Mouse (Mus musculus) granulocyte monocyte progenitor cell, adult 5-6 weeks (primary cell): ENCODE data around the gene Ift74. TPM values are rescaled to one million over a fixed set of nuclear protein-coding genes. Genes with fewer than 3 reads are reported as not detected.
A peak's percentile ranks its signal among the peaks of the same experiment; 100 is the strongest.
"Not testable (repeated sequence)": the region's sequence is repeated elsewhere in the genome, so short reads cannot be mapped to it uniquely, and the experiment has no call there.

Experiments used
- ATAC-seq: replicated peaks from 2 replicates; pipeline ENCODE4 v1.8.0; 2016; ENCODE audit warnings: mild to moderate bottlenecking, moderate TSS enrichment, inconsistent platforms; ENCODE audit not compliant: poor library complexity, severe bottlenecking
- total RNA-seq, 2 experiments: library from RNA; stranded (forward) in 1 of 2; stranded (reverse) in 1 of 2; fragments of 200-712, 200-1000 nt in 1 of 2; fragments of >200 nt in 1 of 2; fragmentation: Nextera tagmentation in 1 of 2; gene quantifications; 2 replicates each; pipeline ENCODE4 v1.2.3; 2014 to 2017

Gene Ift74
- total RNA-seq (2014; fragmentation: Nextera tagmentation) (6.1 and 8.4 TPM in 2 replicates), total RNA-seq (2017) (6.9 and 17.9 TPM in 2 replicates)

DNA sequence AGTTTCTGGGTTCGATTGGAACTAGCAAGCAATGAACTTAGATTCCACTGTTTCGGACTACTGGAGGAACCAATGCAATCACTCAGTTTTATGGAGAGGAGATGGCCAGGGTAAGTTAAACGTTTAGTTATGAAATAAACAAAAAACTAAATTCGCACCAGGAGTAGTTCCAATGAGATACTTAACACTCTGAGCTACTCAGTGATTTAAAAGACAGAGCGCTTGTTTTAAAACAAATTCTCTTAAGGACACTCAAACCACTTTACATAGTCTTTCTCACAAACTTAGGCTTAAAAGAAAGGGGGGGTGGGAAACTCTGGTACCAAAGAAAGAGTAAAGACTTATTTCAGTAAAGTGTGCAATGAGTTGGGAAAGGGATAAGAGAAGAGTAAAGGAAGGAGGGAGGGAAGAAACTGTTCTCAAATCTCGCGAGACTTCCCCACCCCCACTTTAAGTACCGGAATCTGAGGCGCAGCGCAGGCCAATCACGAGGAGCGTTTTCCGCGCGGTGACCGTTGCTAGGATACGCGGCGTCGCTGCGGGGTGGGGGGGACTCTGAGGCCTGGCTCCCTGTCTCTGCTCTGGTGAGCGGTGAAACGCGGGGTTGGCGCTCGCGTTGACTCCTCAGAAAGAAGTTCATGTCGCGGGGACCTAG, at the start of gene Ift74:
Ift74 (plus strand) TSS at position 520 of the 655 bp plus-strand sequence.
- peak; percentile 100 for ATAC-seq

DNA sequence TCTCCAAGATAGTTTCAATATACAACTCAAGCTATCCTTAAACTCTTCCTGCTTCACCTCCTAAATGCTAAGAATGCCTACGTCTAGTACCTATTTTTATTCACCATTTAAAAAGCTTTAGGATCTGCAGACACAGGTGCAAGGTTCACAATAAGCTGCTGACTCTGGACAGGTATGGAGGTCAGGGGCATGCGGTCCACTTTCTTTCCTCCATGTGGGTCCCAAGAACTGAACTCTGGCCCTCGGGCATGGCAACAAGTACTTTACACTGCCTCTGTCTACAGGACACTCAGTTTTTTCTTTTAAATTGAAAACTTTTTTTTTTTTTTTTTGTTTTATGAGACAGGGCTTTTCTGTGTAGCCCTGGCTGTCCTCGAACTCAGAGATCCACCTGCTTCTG, 41.6 kb upstream of the Ift74 start:
- no peak for ATAC-seq

DNA sequence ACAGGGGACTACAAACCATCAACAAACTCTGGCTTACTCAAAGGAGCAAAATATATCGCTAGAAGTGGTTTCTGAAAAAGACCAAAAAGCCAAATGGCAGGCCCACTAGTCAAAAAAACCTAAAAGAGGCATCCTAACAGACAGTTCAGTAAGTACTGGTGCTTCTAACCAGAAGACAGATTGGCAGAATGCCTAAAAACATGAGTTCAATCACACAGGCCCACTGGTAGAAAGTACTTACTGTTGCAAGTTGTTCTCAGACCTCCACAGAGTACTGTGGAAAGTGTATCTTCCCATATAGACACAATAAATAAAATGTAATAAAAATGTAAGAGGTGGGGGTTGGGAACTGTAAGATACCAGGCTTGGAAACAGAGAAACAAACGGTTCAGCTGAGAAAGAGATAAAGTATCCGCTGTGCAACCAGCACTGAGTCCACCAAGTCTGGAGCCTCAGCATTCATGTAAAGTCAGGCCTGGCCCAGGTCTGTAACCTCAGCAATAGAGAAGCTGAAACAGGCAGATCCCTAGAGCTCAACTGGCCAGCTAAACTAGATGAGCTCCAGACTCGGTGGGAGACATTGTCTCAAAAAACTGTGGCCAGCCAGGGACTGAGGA, 22.4 kb upstream of the Ift74 start:
- ATAC-seq: no peak

DNA sequence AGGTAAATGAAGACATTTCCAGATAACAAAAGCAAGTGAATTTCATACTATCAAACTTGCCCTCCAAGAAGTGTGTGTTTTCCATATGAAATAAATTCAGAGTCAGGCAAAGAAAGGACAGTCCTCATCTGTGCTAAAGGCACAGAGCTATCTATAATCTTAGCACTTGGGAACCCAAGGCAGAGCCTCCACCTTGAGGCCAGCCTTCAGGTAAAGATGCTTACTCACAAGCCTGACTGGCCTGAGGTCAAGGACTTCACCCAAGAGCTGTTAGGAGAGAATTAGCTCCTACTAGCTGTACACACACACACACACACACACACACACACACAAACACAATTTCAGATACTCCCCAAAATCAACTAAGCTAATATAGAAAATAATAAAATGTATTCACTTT, 21.6 kb upstream of the Ift74 start:
- no peak for ATAC-seq

DNA sequence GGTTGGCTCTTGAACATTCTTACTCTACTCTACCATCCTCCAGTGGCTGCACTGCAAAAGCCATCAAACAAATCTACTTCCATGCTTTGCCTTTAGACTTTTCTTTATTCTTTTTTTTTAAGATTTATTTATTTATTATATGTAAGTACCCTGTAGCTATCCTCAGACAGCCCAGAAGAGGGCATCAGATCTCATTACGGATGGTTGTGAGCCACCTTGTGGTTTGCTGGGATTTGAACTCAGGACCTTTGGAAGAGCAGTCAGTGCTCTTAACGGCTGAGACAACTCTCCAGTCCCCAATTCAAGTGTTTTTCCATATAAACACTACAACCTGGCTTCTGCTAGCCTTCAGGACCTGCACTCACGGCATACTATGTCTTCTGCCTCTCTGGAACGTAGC, 12.9 kb upstream of the Ift74 start:
- no peak for ATAC-seq

DNA sequence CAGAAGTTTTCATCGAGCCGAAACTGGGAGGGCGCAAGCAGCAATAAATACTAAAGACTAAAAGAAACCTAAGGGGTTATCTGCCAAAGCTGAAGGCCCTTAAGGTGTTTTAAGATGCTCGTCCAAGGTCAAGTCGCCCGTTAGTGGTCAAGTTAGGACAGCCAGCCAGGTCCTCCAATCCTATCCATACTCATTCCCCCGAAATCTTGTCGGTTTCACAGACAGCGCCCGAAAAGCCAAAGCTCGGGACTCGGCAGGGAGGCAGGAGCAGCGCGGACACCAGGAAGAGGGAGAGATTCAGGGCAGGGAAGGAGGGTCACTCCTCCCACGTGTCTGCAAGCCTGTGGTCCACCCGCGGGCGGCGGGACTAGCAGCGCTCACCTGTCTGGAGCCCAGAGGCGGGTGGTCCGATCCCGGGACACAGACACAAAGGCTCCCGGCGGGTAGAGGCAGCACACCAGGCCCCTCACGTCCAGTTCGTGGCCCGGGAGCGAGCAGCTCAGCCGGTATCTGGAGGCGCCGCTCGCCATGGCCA, 11.7 kb upstream of the Ift74 start:
- peak; percentile 53 for ATAC-seq

DNA sequence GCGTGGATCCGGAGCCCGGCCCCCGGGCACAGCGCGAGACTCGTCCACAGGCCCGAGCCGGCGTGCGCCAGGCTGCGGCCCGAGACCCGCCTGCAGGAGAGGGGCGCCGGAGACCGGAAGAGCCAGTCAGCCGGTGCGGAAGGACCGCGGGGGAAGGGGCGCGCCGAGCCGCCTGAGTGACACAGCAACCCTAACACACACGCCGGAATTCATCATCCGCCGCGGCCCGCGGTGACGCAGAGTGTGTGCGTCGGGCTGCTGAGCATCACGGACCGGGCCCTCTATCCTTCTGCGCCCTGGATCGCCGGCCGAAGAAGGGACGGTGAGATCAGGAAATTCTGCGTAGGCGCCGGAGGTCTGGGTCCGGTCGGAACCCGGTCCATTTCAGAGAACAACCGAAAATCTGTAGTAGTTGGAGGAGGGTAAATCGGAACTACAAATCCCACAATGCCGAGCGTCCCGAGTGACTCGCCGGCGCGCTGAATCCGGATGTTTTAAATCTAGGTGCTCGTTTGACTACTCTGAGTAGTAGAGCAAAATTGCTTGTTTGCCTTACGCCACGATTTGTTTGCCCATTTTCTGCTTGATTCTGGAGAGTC, 11.2 kb upstream of the Ift74 start, which contains the start of gene Plaa:
Plaa (minus strand) TSS at position 214 of the 599 bp plus-strand sequence.
- peak; percentile 98 for ATAC-seq

DNA sequence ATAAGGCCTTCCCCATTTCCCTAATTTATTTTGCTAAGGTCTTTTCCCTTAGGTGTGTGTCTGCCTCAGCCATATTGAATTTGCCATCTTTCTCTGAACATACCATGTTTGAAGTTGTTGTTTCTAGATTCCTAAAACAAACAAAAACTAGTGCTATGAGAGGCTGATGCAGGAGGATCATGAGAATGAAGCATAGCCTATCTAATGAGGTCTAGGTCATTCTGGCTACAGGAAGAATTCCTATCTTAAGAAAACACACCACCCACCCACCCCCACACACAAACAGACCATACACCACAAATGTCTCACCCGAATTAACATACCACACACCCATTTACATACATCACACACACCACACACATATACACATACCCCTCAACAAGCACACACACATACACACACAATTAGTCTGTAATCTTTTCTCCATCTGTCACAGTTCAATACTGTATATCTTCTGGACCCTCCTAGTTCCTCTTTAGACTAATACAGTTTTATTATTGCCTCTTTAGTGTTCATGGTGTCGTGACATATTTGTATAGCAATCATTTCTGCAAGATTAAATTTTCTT, 9.8 kb upstream of the Ift74 start:
- no peak for ATAC-seq

DNA sequence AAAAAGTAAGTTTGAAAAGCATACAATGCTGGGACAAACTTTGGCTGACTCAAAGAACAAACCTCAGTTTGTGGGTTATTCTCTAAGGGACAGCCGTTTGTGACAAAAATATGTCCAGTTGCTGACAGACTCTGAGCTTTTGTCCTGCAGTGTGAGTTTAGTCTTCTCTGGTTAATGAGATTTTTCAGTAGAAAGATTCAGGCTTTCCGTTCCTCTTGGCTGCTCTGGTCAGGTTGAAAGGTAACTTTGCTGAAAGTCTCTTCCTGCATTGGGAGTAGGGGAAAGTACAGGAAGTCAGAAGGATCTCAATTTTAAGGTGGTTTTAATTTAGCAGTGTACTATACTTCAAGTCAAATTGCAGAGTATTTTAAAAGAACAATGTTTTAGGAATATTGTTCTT, 8.7 kb upstream of the Ift74 start:
- ATAC-seq: no peak

DNA sequence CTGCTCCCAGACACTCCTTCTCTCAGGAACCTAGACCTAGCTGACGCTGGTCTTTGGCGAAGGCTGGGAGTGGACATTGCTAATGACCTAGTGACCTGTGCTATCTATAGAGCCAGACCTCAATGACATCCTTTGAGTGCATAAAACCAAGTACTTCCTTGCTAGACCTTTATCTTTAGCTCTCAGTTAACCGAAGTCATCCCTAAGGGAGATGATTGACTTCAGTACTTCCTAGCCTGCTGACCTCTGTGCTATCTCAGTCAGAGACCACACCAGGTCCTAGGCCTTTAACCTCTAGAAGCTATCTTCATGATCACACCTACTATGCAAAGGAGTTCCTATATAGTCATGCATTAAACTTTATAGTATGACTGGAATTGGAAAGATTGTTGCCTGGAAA, 4.0 kb upstream of the Ift74 start:
- no peak for ATAC-seq

DNA sequence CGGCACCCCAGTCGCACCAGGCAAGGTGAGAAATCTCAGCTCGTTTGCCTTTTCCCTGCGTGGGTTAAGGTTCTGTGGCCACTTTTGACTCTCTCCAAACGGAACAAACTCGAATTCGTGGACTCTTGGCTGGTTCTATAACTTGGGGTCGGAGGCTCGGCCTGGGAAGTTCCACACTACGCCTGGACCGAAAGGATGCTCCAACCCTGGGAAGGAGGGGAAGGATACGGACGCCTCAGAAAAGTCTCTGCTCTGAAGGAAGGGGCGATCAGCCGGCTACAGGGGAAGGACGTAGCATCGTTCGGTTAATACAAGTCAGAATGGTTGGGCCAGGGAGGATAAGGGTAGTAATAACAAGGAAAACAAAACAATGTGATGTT, 326 bp downstream of the Ift74 start:
- peak; percentile 43 for ATAC-seq

DNA sequence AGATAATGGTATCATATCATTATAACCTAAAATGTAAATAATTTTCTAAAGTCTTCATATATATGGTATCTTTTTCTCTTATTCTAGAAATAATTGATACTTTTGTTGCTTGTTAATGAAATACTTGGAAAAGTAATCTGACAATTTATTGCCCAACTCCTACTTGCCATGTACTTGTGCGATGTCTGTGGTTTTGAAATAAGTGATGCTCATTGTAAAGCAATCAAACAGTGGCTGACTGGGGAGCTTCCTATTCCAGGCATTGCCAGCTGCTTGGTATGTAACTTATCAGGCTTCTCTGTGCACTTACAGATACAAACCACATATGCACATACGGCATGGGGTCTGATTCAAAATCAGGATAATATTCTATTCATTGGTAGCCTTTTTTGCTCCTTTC, 5.8 kb downstream of the Ift74 start:
- ATAC-seq: no peak

DNA sequence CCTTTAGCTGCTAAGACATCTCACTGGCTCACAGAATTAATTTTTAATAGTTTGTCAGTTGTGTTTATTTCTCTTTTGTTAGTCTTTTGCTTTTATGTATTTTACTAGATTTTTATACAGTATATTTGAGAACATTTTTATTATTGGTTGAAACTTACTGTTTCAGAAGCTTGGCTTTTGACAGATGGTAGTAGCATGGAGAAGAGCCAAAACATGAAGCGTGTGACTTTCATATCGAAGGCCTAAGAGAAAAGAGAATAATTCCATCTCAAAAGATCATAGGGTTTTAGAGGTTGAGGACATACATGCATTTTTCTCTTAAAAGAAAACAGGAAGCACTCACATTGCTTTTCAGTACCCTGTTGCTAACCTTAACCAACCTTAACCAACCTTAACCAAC, 28.9 kb downstream of the Ift74 start:
- no peak for ATAC-seq

DNA sequence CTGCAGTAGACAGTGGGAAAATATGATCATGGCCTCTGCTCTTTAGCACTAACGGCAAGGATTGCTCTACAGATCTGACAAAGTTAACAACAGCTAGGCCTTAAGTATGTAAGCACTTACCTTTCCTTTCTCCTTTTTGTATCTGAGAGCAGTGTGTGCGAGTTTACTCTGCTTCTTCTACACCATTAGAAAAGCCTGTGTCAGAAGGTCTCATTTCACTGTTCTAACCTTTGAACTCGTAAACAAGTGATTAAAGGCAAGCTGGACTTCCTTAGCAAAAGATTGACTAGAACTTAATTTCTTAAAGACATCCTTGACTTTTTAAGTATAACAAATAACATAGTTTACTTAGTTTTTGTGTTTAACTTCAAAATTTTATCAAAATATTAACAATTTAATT, 35.6 kb downstream of the Ift74 start, which contains the start of gene Lrrc19:
Lrrc19 (minus strand) TSS at position 225 of the 400 bp plus-strand sequence.
- ATAC-seq: no peak

DNA sequence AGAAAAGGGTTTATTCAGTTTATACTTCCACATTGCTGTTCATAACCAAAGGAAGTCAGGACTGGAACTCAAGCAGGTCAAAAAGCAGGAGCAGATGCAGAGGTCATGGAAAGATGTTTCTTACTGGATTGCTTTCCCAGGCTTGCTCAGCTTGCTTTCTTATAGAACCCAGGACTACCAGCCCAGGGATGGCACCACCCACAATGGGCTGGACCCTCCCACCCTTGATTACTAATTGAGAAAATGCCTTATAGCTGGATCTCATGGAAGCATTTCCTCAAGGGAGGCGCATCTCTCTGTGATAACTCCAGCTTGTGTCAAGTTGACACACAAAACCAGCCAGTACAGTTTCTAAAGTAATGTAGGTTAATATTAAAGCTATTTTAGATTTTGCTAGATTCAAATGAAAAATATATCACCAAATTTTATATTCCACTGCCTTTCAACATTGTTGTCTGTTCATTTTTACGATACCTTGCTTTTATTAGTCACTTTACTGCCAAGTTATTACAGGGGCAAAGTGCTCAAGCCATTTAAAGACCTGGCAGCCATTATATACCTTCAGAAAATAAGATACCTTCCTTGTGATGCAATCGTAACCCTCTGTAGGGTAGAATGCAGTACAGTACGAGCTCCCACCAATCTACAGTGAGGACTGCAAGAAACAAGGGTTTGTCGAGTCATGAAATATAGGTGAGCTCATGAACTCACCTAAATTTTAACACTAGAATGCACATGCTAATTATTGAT, 36.3 kb downstream of the Ift74 start:
- ATAC-seq: not testable (repeated sequence)

DNA sequence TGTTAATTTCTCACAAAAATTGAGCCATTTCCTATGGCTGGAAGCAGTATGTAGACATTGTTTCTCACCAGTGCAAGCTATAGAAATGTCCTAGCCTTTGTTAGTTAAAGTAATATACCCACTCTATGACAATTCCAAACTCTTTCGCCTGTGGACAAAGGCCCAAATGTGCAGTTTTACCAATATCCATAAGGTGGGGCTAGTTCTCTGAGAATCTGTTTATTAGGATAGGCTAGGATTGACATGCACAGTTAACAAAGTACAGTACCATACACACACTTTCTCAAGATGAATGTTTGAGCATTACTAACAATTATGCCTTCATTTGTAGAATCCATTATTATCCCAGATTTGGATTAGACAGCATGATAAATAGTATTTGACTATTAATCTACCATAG, 55.4 kb downstream of the Ift74 start:
- peak; percentile 69 for ATAC-seq

DNA sequence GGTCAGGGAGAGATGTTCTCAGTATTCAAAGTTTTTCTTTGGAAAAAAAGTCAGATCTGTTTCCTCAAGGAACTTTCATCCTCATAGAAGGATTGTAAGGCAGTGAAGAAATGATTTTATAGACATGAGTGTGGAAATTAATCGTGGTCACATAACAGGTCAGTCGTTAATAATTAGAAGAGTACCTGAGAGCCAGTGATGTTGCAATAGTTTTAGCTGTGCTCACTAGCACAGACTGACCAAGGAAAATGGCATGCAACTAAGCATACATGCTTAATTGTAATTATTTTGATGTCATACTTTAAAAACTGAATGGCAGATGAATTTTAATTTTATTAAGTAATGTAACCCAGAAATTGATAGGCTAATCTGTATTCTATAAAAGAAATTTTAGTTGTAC, 66.4 kb downstream of the Ift74 start:
- no peak for ATAC-seq

DNA sequence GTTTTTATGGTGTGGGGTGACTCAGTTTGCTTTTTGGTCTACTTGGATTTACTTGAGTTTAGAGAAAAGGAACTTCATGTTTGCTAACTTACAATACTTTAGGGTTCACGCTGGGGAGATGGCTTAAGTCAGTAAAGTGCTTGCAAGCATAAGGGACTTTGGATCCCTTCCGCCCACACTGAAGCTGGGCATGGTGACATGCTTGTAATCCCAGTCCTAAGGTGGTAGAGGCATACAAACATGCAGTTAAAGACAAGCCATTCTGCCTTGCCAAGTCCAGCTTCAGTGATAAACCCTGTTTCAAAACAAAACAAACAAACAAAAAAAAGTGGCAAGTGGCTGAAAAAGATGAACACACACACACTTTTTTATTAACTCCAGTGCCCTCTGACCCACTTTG, 66.9 kb downstream of the Ift74 start:
- ATAC-seq: no peak

DNA sequence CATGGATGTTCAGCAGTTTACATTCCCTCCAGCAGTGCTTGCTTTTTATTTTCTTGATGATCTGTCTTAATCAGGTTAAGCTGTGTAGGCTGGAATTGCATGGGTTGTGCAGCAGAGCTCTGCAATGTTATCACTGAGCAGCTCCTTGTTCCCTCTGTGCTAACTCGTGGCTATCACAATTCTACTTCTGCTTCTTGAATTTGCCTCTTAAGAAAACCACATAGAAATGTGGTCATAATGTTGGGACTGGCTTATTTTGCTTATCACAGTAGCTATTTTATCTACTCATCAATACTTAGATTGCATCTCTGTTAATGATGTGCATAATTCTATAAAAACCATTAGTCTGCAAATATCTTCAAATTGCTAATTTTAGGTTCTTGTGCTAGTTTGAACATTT, 67.7 kb downstream of the Ift74 start:
- ATAC-seq: peak; percentile 17; the same call in 1 of the 2 replicates

DNA sequence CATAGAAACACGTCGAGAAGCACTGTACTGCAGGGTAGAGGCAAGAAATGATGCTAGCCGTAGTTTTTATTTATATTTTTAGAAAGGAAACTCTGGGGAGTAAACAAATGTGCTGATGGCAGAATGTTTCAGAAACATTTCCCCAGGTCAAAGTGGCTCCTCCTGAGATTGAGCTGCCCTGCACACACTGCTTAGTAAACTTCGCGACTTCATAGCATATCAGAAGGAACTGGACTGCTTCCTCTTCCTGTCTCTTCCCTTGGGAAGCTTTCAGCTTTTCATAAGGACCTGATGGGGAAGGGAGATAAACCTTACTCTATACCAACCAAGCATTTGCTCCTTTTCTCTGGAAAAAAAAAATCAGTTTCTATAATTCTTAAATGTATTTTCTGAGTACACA, 69.0 kb downstream of the Ift74 start:
- no peak for ATAC-seq
